Comparison of ENCODE assay signal across 8 mouse cellular contexts in the genomic region with DNA sequence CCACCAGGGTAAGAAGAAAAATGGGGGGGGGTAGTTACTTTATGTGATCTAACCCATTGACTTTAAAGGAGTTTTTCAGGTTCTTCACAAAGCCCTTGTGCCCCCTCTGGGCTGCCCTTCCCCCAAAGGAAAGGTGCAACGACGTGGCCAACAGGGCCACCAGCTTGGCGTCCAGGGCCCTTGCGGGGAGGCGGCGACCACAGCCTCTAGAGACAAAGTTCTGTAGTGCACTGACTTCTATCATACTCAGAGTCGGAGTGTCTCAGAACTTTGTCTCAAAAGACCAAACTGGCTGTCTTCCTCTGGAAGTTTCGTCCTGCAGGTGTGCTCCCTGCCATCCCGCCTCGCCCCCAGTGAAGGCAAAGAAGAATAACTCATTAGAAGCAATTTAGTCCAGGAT.
DNase-seq lines count a peak whose midpoint lies in the region; ATAC-seq lines count a peak whose summit lies in the region.

No protein-coding gene starts in this region.

- H3K27me3 ChIP-seq in hindbrain, embryonic 13.5 days: peaks cover 33% of the 10 kb centered on the region
- peaks cover 19% of the 10 kb centered on the region for H3K27me3 ChIP-seq in midbrain, embryonic 15.5 days (replicated peaks)

- no peaks in the 10 kb centered on the region for H3K9me3 ChIP-seq in hindbrain, embryonic 13.5 days
- no peaks in the 10 kb centered on the region for H3K9me3 ChIP-seq in midbrain, embryonic 15.5 days

- no peak overlapping the region for H3K27ac ChIP-seq in hindbrain, embryonic 13.5 days
- H3K27ac ChIP-seq in midbrain, embryonic 15.5 days: no peak overlapping the region

- H3K4me3 ChIP-seq in hindbrain, embryonic 13.5 days: peak overlapping the region; percentile 64
- H3K4me3 ChIP-seq in midbrain, embryonic 15.5 days: peak overlapping the region; percentile 78

- peaks cover 19% of the 10 kb centered on the region for H3K4me1 ChIP-seq in hindbrain, embryonic 13.5 days (replicated peaks)
- peaks cover 19% of the 10 kb centered on the region for H3K4me1 ChIP-seq in midbrain, embryonic 15.5 days

- no peak for ATAC-seq in hindbrain, embryonic 13.5 days (ENCODE audit: low FRiP score)
- ATAC-seq in midbrain, embryonic 15.5 days (replicated peaks): no peak

- H3K36me3 ChIP-seq in hindbrain, embryonic 13.5 days: no peaks in the 10 kb centered on the region
- no peaks in the 10 kb centered on the region for H3K36me3 ChIP-seq in midbrain, embryonic 15.5 days (replicated peaks)

- DNase-seq in kidney, postnatal 4 days: peak; percentile 36 to 43
- DNase-seq in kidney, postnatal 25 days: no peak
- DNase-seq in embryo, embryonic 11 days: peak; percentile 23
- no peak for DNase-seq in frontal cortex, postnatal 14 days (ENCODE audit: low spot score in 2 of 2)
- no peak for DNase-seq in adrenal gland, postnatal 25 days
- DNase-seq in gastrocnemius, adult 18-20 months (ENCODE audit: low spot score): no peak

- WGBS in hindbrain, embryonic 13.5 days: 23% methylated on average over 10 of the region's 10 CpGs
- WGBS in midbrain, embryonic 15.5 days: 28% methylated on average over 10 of the region's 10 CpGs

- peak overlapping the region; percentile 99 for H3K4me2 ChIP-seq in hindbrain, embryonic 13.5 days
- peak overlapping the region; percentile 100; the same call in 1 of the 2 replicates for H3K4me2 ChIP-seq in midbrain, embryonic 15.5 days

- 0 out of 2 replicates have a peak overlapping the region, but pooled peaks have one; percentile 68 for H3K9ac ChIP-seq in hindbrain, embryonic 13.5 days
- H3K9ac ChIP-seq in midbrain, embryonic 15.5 days: no peak overlapping the region

Comparison
In these comparisons a context has a peak if more than half of its experiments do, and no peak if none do; other contexts are left out.
1. DNase-seq: peak in kidney, postnatal 4 days (2 of 2) and embryo, embryonic 11 days (single experiment); none in kidney, postnatal 25 days (0 of 2), frontal cortex, postnatal 14 days (0 of 2), adrenal gland, postnatal 25 days (single experiment) and gastrocnemius, adult 18-20 months (single experiment).